Mouse (Mus musculus): ENCODE data around the gene Ccl1.

Gene Ccl1

DNA sequence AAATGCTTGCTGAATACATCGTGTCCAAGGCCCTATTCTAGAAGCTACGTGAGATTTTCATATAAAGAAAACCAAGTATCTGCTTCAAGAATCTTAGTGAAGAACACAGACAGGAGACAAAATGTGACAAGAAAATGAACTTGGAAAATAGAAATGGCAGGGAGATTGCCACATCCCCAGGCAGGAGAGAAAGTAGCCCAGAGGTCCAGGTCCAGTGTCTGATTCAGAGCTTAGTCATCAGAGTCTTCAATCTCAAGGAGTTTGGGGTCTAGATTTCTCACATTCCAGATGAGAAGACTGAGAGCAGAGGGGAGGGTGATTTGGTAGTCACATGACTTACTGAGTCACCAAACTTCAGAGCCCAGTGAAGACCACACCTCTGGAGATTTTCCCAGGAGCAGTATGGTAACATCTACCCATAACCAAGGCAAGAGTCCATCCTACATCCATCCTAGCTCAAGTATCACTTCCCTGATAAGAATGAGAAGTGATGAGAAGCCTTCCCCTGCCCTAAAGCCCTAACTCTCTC is 98.5 kb downstream of the Ccl1 start:
- DNase-seq (ENCODE audit: low read depth, low spot score), result no peak

DNA sequence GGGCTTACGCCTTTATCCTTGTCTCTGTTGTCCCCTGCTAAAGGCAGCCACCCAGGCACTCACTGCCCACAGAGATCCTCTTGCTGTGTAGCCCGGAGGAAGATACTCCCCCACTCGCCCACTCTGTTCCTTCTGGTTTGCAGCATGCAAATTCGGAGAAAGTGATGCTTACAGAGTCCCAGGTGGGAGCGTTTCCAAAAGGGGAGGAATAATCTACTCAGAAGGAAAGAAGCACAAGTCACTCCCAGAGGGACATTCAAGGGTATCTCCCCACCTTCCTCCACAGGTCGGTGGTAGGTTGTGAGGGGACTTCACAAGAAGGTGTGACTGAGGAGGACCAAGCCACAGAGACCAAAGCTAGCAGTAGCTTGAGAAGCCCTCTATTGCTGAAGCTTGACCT is 100.3 kb downstream of the Ccl1 start:
- no peak for DNase-seq (ENCODE audit: low read depth, low spot score)

DNA sequence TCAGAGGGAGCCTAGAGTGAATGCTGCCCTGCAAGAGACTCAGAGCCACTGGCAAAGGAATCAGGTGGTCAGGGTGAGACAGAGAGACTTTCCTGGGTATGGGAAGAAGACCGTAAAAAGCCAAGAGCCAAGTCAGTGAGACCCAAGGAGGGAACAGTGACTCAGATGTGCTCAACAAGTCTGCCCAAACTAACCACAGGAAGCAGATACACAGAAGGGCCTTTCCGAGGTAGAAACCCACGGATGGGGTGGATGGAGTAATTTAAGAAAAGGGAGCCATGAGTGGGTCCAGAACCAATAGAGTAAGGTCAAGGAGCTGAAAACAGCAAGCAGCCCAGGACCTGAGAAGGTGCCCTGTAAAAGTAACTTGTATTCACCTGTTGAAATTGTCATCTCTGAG is 101.8 kb downstream of the Ccl1 start:
- DNase-seq (ENCODE audit: low read depth, low spot score), result no peak

DNA sequence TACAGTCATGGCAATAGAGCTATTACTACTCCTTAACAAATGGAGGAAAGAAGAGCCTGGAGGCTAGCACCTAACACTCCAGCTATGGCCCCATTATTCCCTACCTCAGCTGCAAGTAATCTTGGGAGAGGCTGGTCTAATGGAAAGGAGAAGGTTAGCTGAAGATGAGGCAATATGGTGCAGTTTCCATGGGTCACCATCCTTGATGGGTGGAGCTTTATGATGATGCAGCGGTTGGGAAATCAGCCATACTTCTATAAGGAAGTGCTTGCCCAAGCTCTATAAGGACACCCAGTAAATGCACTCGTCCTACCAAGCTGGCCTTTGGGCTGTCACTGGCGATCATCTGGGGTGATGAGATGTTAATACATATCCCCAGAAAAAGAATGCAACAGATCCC is 107.7 kb downstream of the Ccl1 start:
- DNase-seq (ENCODE audit: low read depth, low spot score), result no peak

DNA sequence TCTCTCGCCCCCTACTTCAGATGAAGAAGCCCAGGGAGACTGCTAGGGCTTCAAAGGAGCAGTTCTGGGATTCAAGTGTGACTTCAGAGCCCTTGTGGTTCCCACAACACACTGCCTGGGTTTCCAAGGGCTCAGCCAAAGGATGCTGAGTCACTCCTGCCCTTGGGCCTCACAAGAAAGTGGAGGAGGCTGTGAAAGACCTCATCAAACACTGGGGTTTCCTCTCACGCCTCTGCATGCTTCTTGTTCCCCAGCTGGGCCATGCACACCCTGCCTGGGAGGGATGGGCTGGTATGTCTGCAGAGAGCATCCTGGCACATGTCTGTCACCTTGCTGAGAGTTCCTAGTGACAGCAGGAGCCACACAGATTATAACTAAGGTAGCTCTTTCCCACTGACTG is 110.5 kb downstream of the Ccl1 start:
- DNase-seq (ENCODE audit: low read depth, low spot score), result no peak

DNA sequence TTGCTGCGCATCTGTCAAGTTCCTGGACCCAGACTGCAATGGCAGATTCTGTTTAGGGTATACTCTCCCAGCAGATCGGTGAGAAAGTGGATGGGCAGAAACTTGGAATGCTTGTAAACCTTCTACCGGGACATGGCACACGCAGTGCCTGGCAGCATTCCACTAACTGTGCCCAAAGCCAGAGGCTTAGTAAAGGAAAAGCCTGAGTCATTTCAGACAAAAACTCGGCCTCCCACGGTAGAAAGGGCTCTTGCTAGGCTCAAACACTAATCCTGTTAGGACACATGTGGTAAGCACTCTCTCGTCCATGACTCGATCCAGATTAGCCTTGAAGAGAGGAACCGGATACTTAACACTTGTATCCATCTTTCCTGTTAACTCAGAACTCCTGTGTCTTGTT is 111.7 kb downstream of the Ccl1 start:
- no peak for DNase-seq (ENCODE audit: low read depth, low spot score)

DNA sequence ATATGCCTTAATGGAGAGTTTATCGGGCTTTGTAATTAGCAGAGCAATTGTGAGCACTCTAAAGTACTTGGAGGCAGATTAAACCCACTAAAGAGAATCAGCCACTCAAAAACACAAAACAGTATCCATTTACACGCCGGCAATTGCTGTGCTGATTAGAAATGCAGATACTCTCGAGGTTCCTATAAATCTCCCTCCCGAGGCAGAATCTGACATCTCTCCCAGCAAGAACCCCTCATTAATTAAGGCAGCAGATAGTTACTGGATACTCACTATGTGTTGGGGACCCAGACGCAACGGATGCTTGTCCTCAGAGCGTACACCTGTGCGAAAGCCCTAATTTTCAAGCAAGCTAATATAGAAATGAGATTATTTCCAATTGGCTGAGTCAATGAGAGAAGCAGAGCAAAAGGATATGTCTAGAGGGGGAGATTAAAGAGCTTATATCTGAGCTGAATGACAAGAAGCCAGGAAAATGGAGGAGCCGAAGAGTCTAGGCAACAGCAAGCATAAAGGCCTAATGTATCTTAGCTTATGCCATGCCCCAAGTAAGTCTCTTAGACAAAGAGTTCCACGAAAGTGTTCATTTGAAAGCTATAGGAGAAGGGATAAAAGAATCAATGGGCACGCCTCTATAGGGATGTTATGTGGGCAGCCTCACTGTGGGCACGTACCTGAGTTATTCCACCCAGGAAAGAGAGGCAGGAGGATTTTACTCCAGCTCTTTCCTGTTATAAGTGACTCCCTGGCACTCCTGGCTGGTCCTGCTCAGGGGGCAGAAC is 115.5 kb downstream of the Ccl1 start:
- DNase-seq (ENCODE audit: low read depth, low spot score), result no peak

DNA sequence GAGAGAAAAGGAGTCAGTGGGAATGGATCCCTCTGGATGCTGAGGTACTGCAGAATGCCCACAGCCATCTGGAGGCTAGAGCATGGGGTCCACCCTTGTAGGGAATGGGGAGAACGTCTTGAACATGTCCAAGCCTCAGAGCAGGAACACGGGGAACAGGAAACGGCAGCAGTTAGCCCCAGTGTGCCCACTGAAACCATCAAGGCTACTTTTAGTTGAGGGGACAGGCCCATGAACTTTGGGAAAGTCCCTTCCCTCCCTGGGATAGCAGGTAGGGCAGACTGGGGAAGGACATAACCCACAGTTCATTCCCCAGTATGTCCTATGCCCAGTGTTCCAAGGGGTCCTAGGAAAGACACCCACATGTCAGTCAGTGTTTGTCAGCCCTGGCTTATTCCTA is 119.8 kb downstream of the Ccl1 start:
- no peak for DNase-seq (ENCODE audit: low read depth, low spot score)

DNA sequence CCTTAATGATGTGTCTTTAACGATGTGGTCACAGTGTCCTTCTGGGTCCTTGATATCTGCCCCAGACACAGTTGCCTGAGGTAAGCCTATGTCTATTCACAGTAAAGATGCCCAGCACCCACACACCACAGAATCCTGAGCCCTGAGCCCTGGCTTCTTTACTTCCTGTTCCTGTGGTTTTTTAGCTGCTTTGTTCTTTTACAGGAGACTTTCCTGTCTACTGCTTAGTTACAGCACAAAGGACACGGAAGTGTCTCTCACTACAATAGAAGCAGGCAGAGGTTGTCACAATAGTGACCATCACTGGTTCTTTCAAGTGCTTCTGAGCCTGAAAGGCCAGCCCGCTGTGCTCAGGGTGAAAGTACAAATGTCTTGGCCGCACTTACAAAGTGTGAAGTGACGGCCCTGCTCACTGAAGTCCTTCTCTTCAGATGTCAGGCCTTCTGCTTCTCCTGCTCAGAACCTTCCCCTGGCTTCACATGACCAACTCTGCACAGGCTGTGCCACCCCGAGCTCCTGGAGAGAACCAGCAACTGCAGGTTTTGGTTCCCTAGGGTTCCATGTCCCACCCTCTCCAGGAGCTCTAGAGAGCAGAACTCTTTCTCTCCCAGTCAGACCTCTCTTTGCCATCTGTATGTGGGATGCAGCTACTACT is 122.1 kb downstream of the Ccl1 start:
- DNase-seq (ENCODE audit: low read depth, low spot score), result no peak

DNA sequence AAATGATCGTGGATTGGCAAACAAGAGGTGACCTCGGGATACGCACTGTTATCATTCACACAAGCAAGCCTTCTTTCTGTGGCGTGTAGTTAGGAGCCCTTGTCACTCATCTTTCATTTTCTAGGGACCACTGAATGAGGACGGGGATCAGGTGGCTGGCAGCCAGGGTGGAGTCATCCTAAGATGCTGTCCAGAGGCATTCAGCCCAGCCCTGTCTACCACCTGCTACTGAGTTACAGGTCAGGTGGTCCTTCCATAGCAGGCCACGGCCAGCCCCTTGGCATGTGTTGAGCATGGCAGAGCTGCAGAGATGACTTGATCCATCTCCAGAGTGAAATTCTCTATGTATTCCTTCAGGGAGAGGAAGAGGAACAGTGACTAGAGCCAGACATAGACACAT is 123.1 kb downstream of the Ccl1 start:
- no peak for DNase-seq (ENCODE audit: low read depth, low spot score)

DNA sequence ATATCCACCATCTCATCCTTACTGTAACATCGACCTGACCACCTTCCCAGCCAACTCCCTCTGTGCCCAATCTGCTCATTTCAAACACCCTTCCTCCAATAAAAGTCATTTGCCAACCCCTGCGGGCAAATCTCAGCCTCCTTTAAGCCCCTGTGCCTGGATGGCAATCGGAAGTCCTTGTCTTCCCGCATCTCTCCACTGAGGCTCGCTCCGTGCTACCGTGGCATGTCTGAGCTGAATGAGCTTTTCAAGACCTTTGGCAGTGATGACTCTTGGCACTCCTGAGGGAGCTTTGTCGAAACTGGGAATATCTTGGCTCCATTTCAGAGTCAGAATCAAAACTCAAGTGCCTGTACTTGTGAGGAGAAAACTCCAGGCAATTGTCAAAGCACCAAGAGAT is 124.2 kb downstream of the Ccl1 start:
- no peak for DNase-seq (ENCODE audit: low read depth, low spot score)

DNA sequence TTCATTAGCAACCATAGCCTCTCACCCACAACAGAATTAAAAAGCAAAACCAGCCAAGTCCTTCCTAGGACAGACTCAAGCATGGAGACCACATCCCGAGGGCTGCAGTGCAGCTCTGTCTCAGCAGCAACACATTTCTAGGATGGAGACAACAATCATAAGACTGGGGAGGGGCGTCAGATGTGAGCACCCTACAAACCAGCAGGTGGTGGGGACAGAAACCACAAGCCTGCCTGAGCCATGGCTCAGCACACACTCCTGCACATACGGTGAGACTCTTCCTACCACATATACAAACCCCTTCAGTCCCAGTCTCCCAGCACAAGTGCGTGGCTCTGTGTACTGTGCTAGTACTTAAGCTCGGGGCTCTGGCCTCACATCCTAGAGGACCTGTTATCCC is 127.3 kb downstream of the Ccl1 start:
- DNase-seq (ENCODE audit: low read depth, low spot score), result no peak

DNA sequence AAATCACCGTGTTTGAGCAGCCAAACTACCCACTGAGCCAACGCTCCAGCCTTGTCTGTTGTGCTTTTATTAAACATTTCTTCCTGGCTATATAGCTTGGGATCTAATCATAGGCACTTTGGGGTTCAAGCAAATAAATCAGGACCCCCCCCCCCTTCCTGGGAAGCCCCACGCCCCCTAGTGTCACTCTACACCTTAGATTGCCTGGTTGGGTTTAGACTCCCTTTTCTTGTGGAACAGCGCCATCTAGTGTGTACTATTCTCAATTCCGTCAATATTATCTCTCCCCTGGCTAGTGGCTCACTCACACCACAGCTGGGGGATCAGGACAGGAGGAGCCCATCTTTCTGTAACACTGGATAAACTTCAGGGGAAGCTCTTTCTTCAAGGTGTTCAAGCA is 127.8 kb downstream of the Ccl1 start:
- DNase-seq (ENCODE audit: low read depth, low spot score), result peak; percentile 64

DNA sequence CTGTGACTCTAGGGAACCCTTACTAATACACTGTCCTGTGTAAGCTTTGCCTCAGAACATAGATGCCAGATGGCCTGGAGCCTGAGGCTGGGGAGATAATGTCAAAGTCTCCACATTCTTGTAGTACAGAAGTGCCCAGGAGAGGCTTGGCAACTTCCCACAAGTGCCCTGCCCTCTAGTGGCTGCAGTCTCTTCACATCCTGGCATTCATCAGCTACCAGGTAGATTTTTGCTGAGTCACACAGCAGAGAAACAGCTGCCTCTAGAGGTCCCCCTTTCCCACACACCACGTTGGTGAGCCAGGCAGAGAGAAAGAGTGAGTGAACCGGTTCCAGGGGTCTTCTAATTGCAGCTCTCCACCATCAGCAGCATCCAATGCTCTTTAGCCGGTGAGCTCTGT is 130.7 kb downstream of the Ccl1 start:
- DNase-seq (ENCODE audit: low read depth, low spot score), result peak; percentile 48

DNA sequence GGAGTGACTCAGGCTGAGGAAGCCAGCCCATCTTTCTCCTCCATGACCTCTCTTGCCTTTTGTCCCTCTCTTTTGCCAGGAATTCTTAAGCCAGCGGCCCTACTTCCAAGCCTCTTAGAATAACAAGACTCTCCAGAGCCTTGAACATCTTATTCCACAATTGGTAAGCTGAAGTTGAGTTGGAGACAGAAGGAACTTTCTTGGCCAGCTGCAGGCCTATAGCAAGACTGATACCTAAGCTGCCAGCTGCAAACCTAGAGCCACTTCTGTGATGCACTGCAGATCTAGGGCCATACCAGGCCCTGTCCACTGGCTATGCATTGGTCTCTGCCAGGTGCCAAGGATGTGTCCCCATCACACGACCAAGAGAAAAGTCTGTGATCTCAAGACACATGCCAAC is 132.0 kb downstream of the Ccl1 start:
- no peak for DNase-seq (ENCODE audit: low read depth, low spot score)

DNA sequence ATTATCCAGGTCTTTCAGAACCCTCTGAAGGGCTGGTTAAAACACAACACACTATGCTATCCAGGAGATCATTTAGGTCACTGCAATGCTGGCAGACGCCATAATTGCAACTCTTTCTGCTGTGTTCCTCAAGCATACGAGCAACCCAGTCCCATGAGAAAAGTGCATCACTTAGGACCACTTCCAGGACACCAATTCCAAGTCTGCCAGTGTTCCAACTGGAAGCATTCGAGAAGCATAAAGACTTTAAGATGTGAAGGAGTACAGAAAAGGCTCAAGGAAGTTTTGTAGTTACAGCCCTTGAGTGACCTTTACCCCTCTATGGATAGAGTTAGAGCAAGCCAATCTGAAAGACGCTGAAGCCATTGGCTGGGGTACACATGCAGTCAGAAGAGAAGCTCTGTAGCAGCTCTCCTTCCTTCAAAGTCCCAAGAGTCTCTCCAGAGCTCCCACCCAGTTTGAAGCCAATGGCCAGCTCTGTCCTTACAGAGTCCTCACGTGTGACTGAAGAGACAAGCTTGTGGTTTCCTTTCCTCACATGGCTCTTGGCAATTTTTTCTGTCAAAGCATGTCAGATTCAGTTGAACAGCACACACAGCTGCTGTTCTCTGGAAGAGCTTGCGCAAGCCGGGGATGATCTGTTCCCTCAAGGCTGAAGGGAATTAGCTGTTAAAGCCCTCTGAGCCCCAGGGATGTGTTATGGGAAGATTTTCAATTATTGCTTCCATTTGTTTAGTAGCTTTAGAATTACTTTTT is 134.0 kb downstream of the Ccl1 start:
- DNase-seq (ENCODE audit: low read depth, low spot score), result no peak

DNA sequence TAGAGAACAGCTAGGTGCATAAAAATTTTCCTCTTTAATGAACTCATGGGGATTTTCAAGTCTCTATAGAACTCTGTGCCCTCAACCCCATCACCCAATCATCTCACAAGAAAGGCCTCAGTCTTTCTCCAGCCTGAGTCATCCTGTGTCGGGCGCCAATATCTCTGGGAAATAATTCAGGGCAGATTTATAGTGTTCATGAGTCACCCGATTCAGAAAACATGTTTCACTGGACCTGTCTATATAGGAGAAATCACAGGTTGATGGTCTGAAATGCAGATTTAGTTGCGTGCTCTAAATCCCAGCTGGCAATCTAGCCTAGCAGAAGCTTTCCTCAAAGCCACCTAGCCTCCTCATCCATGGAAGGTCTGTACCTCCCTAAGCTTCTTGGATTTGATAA is 136.0 kb downstream of the Ccl1 start:
- DNase-seq (ENCODE audit: low read depth, low spot score), result no peak

DNA sequence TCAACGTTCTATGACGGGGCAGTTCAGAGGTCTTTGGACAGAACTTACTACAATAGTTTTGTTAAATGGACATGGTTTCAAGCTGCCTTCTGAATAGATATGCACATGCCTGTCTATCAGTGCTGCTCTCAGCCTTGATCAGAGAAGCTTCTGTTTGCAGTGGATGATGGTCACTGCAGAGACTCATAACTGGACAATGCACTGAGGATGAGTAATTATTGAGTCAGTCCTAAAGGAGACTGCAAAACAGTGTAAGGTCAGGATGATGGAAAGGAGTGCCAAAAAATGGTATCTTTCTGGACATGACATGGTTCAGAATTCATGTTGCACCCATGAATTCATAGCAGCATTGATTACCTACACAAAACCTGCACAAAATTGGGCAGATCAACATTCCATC is 137.2 kb downstream of the Ccl1 start:
- no peak for DNase-seq (ENCODE audit: low read depth, low spot score)

DNA sequence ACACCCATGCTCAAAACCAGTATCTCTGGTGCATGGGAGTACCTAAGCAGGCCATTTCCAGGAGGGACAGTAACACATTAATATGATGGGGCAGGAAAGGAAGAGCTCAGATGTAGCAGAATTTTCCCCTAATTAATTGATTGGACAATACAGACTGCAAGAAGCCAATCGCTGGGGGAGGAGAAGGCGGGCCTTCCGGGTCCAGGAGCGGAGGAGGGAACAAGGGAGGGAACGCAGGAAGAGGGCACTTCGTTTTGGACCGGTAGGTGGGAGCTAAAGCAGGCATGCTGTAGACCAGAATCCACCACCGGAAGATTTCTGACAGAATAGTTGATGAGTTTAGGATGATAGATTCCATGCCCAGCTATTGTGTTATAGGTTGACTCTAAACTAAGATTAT is 142.2 kb downstream of the Ccl1 start:
- no peak for DNase-seq (ENCODE audit: low read depth, low spot score)

DNA sequence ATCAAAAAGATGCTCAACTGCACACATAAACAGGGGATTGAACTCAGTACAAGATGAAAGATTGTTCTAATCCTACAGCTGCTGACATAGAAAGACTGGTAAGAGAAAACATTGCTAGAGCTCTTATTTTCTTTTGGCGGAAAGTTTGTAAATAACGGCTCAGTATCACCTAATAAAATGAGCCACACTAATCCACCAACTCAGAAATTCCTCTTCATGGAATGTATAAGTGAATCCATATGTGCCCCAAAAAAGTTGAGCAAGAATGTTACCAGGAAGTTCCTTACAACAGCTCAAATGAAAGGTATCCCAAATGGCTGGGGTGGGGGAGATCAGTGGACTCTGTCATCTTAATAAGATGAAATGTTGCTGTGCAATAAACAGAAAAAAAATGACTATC is 146.4 kb downstream of the Ccl1 start:
- no peak for DNase-seq (ENCODE audit: low read depth, low spot score)

DNA sequence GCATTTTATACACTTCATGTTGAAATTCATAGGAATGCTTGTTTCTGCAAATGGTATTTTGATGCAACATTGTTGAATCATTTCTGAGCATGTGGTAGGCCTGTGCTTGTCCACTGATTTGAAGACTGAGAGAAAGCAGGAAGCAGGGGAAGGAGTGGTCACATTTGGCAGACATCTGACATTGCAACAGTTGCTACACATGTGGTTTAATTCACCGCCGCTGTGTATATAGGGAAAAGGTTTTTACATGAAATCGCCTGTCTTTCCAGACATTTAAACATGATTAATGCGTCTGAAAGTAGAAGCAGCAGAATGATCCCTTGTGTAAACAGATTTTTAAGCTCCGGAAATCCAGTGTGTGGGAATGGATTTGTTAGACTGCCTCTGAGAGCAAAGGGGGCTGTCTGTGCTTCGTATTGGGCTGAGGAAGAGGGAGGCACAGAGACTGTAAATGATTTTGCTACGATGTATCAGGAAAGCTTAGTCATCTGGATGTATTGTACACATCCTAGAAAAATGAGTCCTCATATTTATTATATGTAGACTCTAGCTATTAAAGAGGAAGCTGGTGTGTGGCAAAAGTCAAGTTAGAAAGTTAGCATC is 165.9 kb downstream of the Ccl1 start:
- DNase-seq (ENCODE audit: low read depth, low spot score), result peak; percentile 47

DNA sequence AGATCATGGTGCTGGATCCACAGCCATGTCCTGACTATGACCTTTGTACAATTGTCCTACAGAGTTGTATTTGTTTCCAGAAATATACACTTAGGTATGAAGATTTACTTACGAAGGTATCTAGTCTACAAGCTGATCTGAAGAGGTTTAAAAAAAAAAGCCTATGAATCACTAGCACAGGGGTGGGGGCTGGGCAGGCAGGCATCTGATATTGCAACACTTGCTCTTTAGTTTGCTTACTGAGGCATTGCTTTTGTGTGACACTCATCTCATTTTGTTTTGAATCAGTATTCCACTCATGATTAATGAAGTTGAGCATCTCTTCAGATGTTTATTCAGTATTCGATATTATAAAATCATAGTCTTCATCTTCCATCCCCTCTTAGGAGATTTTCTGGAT is 169.3 kb downstream of the Ccl1 start:
- DNase-seq (ENCODE audit: low read depth, low spot score), result no peak
